Mouse (Mus musculus): Measurements from ENCODE around the gene Ints7. TPM values are rescaled to one million over a fixed set of nuclear protein-coding genes. Genes with fewer than 3 reads are reported as not detected.

The Ints7 gene
- polyA plus RNA-seq, 2 experiments = 39.9 to 61.8 TPM

GRCm38 (mm10) chr1:191621096-191621495 lies 45.7 kb downstream of the Ints7 start:
- Histone ChIP-seq H3K4me3 (replicated peaks; ENCODE audit: low read length) (no peak overlapping the region), H3K27ac (replicated peaks; ENCODE audit: low read depth, low read length) (no peak overlapping the region), H3K4me1 (ENCODE audit: control insufficient read depth, insufficient read depth, low read length) (no peaks in the 10 kb centered on the region), H3K9me3 (ENCODE audit: control insufficient read depth, low read length) (no peaks in the 10 kb centered on the region), H3K27me3 (ENCODE audit: control insufficient read depth, insufficient read depth, low read length) (no peaks in the 10 kb centered on the region), H3K9ac (ENCODE audit: low read depth, low read length, severe bottlenecking) (no peak overlapping the region), H3K4me2 (replicated peaks; ENCODE audit: low read depth, low read length, severe bottlenecking) (no peak overlapping the region), H3K36me3 (ENCODE audit: control insufficient read depth, insufficient read depth, low read length) (peaks cover 68% of the 10 kb centered on the region)
- DNase-seq (ENCODE audit: low spot score) (no peak), ATAC-seq (ENCODE audit: low FRiP score, low read depth) (no peak)
- no peak for TF ChIP-seq POLR2A (IDR thresholded peaks at IDR 0.05; ENCODE audit: borderline replicate concordance, extremely low read depth, insufficient read depth, insufficient read length)
- WGBS = 94% methylated on average over 8 of the region's 8 CpGs

- Histone ChIP-seq H3K9ac (ENCODE audit: low read depth, low read length, severe bottlenecking) (no peak overlapping the region), H3K4me1 (ENCODE audit: control insufficient read depth, insufficient read depth, low read length) (no peaks in the 10 kb centered on the region), H3K27ac (replicated peaks; ENCODE audit: low read depth, low read length) (no peak overlapping the region), H3K36me3 (ENCODE audit: control insufficient read depth, insufficient read depth, low read length) (peaks cover 51% of the 10 kb centered on the region), H3K4me3 (replicated peaks; ENCODE audit: low read length) (no peak overlapping the region), H3K9me3 (ENCODE audit: control insufficient read depth, low read length) (no peaks in the 10 kb centered on the region), H3K27me3 (ENCODE audit: control insufficient read depth, insufficient read depth, low read length) (no peaks in the 10 kb centered on the region), H3K4me2 (replicated peaks; ENCODE audit: low read depth, low read length, severe bottlenecking) (no peak overlapping the region)
- no peak for TF ChIP-seq POLR2A (IDR thresholded peaks at IDR 0.05; ENCODE audit: borderline replicate concordance, extremely low read depth, insufficient read depth, insufficient read length)
- DNase-seq (ENCODE audit: low spot score) (no peak), ATAC-seq (ENCODE audit: low FRiP score, low read depth) (no peak)
- WGBS = 92% methylated on average over 8 of the region's 8 CpGs
These were observed 47.4 kb downstream of the Ints7 start for GRCm38 (mm10) chr1:191622801-191623200.

- no peak for ATAC-seq (ENCODE audit: low FRiP score, low read depth)
These were observed 49.1 kb downstream of the Ints7 start for GRCm38 (mm10) chr1:191624492-191624891.

DNA sequence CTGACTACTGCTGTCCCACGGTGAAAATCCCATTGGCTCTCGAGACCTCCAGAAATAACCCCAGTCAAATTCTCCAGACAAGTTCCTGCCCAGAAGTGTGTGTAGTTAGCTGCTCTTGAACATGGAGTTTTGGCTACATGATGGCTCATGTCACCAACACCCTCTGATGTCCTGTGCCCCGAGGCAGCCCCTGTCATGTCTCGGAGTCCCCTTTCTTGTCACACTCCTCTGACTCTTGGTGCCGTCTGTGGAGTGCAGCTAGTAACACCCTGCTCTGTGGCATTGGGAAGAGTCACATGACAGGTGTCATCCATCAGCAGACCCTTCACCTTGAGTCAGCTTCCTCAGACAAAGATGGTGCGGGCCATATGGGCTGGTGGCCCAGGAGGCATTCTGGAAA lies 49.6 kb downstream of the Ints7 start:
- Histone ChIP-seq H3K4me2 (replicated peaks; ENCODE audit: low read depth, low read length, severe bottlenecking) (no peak overlapping the region), H3K9me3 (ENCODE audit: control insufficient read depth, low read length) (no peaks in the 10 kb centered on the region), H3K36me3 (ENCODE audit: control insufficient read depth, insufficient read depth, low read length) (peaks cover 29% of the 10 kb centered on the region), H3K4me3 (replicated peaks; ENCODE audit: low read length) (no peak overlapping the region), H3K27ac (replicated peaks; ENCODE audit: low read depth, low read length) (no peak overlapping the region), H3K4me1 (ENCODE audit: control insufficient read depth, insufficient read depth, low read length) (no peaks in the 10 kb centered on the region), H3K9ac (ENCODE audit: low read depth, low read length, severe bottlenecking) (no peak overlapping the region), H3K27me3 (ENCODE audit: control insufficient read depth, insufficient read depth, low read length) (no peaks in the 10 kb centered on the region)
- ATAC-seq (ENCODE audit: low FRiP score, low read depth) (no peak), DNase-seq (ENCODE audit: low spot score) (no peak)
- no peak for TF ChIP-seq POLR2A (IDR thresholded peaks at IDR 0.05; ENCODE audit: borderline replicate concordance, extremely low read depth, insufficient read depth, insufficient read length)
- WGBS = 55% methylated on average over 6 of the region's 6 CpGs

More at GRCm38 (mm10) chr1:191624492-191624891, 49.1 kb downstream of the Ints7 start:
- H3K4me1 ChIP-seq (ENCODE audit: control insufficient read depth, insufficient read depth, low read length) = no peaks in the 10 kb centered on the region
- H3K36me3 ChIP-seq (ENCODE audit: control insufficient read depth, insufficient read depth, low read length) = peaks cover 35% of the 10 kb centered on the region
- H3K9me3 ChIP-seq (ENCODE audit: control insufficient read depth, low read length) = no peaks in the 10 kb centered on the region
- no peak for DNase-seq (ENCODE audit: low spot score)
- no peaks in the 10 kb centered on the region for H3K27me3 ChIP-seq (ENCODE audit: control insufficient read depth, insufficient read depth, low read length)
- no peak overlapping the region for H3K27ac ChIP-seq (replicated peaks; ENCODE audit: low read depth, low read length)
- WGBS = 77% methylated on average over 6 of the region's 6 CpGs
- no peak for TF ChIP-seq POLR2A (IDR thresholded peaks at IDR 0.05; ENCODE audit: borderline replicate concordance, extremely low read depth, insufficient read depth, insufficient read length)
- no peak overlapping the region for H3K4me3 ChIP-seq (replicated peaks; ENCODE audit: low read length)
- no peak overlapping the region for H3K4me2 ChIP-seq (replicated peaks; ENCODE audit: low read depth, low read length, severe bottlenecking)
- no peak overlapping the region for H3K9ac ChIP-seq (ENCODE audit: low read depth, low read length, severe bottlenecking)

DNA sequence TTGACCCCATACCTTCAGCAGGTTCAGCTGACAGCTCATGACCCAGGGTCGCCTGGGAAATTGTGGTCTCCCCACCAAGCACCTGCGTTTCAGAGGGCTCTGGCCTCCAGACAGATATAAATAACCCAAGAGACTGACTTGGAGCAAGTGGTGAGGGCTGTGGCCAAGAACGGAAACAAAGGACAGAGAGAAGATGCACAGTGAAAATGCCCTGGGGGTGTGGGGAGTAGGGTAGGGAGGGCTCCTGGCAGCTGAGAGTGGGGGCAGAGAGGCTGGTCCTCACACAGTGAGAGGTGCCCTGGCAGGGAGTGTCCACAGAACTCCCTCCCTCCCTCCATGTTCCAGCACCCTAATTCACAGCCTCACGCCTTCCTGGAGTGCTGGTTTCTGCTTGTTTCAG lies 50.2 kb downstream of the Ints7 start:
- Histone ChIP-seq H3K27me3 (ENCODE audit: control insufficient read depth, insufficient read depth, low read length) (no peaks in the 10 kb centered on the region), H3K9me3 (ENCODE audit: control insufficient read depth, low read length) (no peaks in the 10 kb centered on the region), H3K27ac (replicated peaks; ENCODE audit: low read depth, low read length) (no peak overlapping the region), H3K4me1 (ENCODE audit: control insufficient read depth, insufficient read depth, low read length) (no peaks in the 10 kb centered on the region), H3K9ac (ENCODE audit: low read depth, low read length, severe bottlenecking) (no peak overlapping the region), H3K4me3 (replicated peaks; ENCODE audit: low read length) (no peak overlapping the region), H3K36me3 (ENCODE audit: control insufficient read depth, insufficient read depth, low read length) (peaks cover 23% of the 10 kb centered on the region), H3K4me2 (replicated peaks; ENCODE audit: low read depth, low read length, severe bottlenecking) (no peak overlapping the region)
- no peak for ATAC-seq (ENCODE audit: low FRiP score, low read depth)
- WGBS = 34% methylated on average over 4 of the region's 4 CpGs
- TF ChIP-seq POLR2A (IDR thresholded peaks at IDR 0.05; ENCODE audit: borderline replicate concordance, extremely low read depth, insufficient read depth, insufficient read length) = no peak
- DNase-seq (ENCODE audit: low spot score) = no peak
